Mouse (Mus musculus): Measurements from ENCODE around the gene Setd5.

- TF ChIP-seq MAFK (IDR thresholded peaks at IDR 0.05; ENCODE audit: insufficient read depth, low read depth, low read length) (no peak), HCFC1 (IDR thresholded peaks at IDR 0.05; ENCODE audit: borderline replicate concordance, insufficient read depth, low read length) (no peak), ZNF384 (IDR thresholded peaks at IDR 0.05; ENCODE audit: low read depth, low read length) (no peak), CHD2 (IDR thresholded peaks at IDR 0.05; ENCODE audit: low read depth, low read length) (no peak), ZC3H11A (IDR thresholded peaks at IDR 0.05; ENCODE audit: borderline replicate concordance, low read depth, low read length) (no peak)
Observed at GRCm38 (mm10) chr6:113060892-113061563, 16.1 kb upstream of the Setd5 start.

All from ES-E14 (cell line).